Mouse (Mus musculus) kidney, postnatal 4 days (tissue): ENCODE measurements around the gene Mylip.
A peak's percentile ranks its signal among the peaks of the same experiment; 100 is the strongest.

Experiments
- DNase-seq, 2 experiments: peaks; one replicate each; pipeline ENCODE4 v3.0.0; 2021; ENCODE audit warnings: mixed read lengths in 2 of 2

Mylip gene

GRCm38 (mm10) chr13:45440226-45440625 lies 50.7 kb downstream of the Mylip start:
- DNase-seq, result peak in 1 of 2 experiments; percentile 32

GRCm38 (mm10) chr13:45442451-45442850 lies 52.9 kb downstream of the Mylip start:
- DNase-seq, result peak in 1 of 2 experiments; percentile 26

- peak; percentile 24 to 44 for DNase-seq
Observed at GRCm38 (mm10) chr13:45442918-45443535, 53.5 kb downstream of the Mylip start.

GRCm38 (mm10) chr13:45444220-45444619 lies 54.7 kb downstream of the Mylip start:
- no peak for DNase-seq

GRCm38 (mm10) chr13:45444652-45445051 lies 55.1 kb downstream of the Mylip start:
- DNase-seq, result no peak

- no peak for DNase-seq
Observed at GRCm38 (mm10) chr13:45446636-45447035, 57.1 kb downstream of the Mylip start.

- no peak for DNase-seq
Observed at GRCm38 (mm10) chr13:45452437-45452836, 62.9 kb downstream of the Mylip start.

GRCm38 (mm10) chr13:45453033-45453432 lies 63.5 kb downstream of the Mylip start:
- DNase-seq, result no peak

- DNase-seq, result no peak
Observed at GRCm38 (mm10) chr13:45454044-45454443, 64.5 kb downstream of the Mylip start.

GRCm38 (mm10) chr13:45454641-45455040 lies 65.1 kb downstream of the Mylip start:
- peak; percentile 34 to 60 for DNase-seq

- DNase-seq, result peak; percentile 68 to 79
Observed at GRCm38 (mm10) chr13:45455108-45455861, 65.7 kb downstream of the Mylip start.

- DNase-seq, result no peak
Observed at GRCm38 (mm10) chr13:45455862-45456192, 66.3 kb downstream of the Mylip start.

- no peak for DNase-seq
Observed at GRCm38 (mm10) chr13:45457459-45457858, 67.9 kb downstream of the Mylip start.

- no peak for DNase-seq
Observed at GRCm38 (mm10) chr13:45460177-45460576, 70.6 kb downstream of the Mylip start.

GRCm38 (mm10) chr13:45461370-45461958 lies 71.9 kb downstream of the Mylip start:
- no peak for DNase-seq
